Mouse (Mus musculus): ENCODE data around the gene Eif2a. TPM values are rescaled to one million over a fixed set of nuclear protein-coding genes. Genes with fewer than 3 reads are reported as not detected.

Gene Eif2a
- total RNA-seq, 4 experiments from 2014 or later = 39.4 to 49.8 (median 47.2) TPM

Other genes starting within 250 kb of the Eif2a start
- 10 to 100 TPM; 23.7 to 29.8 (median 26.0) TPM for gene Tsc22d2, start 111.1 kb upstream of the Eif2a start, total RNA-seq (2022)
- gene Serp1, start 71 bp downstream of the Eif2a start, total RNA-seq (2022) = 1 to 10 TPM; 5.3 to 7.7 (median 6.6) TPM
- gene Selenot, start 50.8 kb downstream of the Eif2a start, total RNA-seq (2022) = 100 to 1,000 TPM; 121 to 128 (median 126) TPM
- gene Erich6, start 111.4 kb downstream of the Eif2a start, total RNA-seq (2022) = not detected
- 10 to 100 TPM in 2 of 4 experiments, 1 to 10 TPM in 2; 8.5 to 11.6 (median 9.6) TPM for gene Siah2, start 166.6 kb downstream of the Eif2a start, total RNA-seq (2022)